Mouse (Mus musculus): ENCODE results near the gene Psma3. TPM values are rescaled to one million over a fixed set of nuclear protein-coding genes. Genes with fewer than 3 reads are reported as not detected.

The Psma3 gene
- total and polyA plus RNA-seq, 2 experiments from 2014 or later = 207 to 605 TPM

DNA sequence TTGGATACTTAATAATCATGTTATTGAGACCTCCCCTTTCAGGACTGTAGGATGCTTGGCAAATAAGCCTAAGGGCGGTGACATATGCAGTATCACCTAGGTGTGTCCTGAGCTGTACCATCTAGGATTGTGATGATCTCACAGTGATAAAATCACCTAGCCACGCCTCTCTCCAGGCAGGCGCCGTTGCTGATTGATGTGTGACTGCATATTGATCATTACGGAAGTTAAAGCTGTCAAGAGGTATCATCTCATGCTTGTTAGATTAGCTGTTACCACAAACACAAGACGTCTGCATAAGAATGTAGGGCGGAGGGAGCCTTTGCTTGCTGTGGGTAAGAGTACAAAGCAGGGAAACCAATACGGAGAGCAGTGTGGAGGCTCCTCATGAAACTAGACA, 55.8 kb downstream of the Psma3 start:
- H3K4me3 ChIP-seq (ENCODE audit: low read depth, low read length) = no peak overlapping the region
- H3K27ac ChIP-seq (ENCODE audit: low read depth, low read length) = no peak overlapping the region
- H3K36me3 ChIP-seq (ENCODE audit: insufficient read depth) = peaks cover 50% of the 10 kb centered on the region
- H3K27me3 ChIP-seq (ENCODE audit: insufficient read depth, low read length) = no peaks in the 10 kb centered on the region
- DNase-seq = no peak
- H3K4me1 ChIP-seq (ENCODE audit: insufficient read depth) = no peaks in the 10 kb centered on the region
- H3K9me3 ChIP-seq (ENCODE audit: low read length) = no peaks in the 10 kb centered on the region
- no peak for TF ChIP-seq CTCF (IDR thresholded peaks at IDR 0.05; ENCODE audit: low read depth)
- whole genome bisulfite sequencing = 91% methylated on average over 8 of the region's 8 CpGs
- H3K4me2 ChIP-seq (ENCODE audit: low read depth) = no peak overlapping the region
- no peak overlapping the region for H3K9ac ChIP-seq
- ATAC-seq = no peak

- 93% methylated on average over 5 of the region's 5 CpGs for WGBS
- ATAC-seq (no peak), DNase-seq (no peak)
- Histone ChIP-seq H3K9me3 (ENCODE audit: low read length) (no peaks in the 10 kb centered on the region), H3K27ac (ENCODE audit: low read depth, low read length) (no peak overlapping the region), H3K4me3 (ENCODE audit: low read depth, low read length) (no peak overlapping the region), H3K4me2 (ENCODE audit: low read depth) (no peak overlapping the region), H3K9ac (no peak overlapping the region), H3K27me3 (ENCODE audit: insufficient read depth, low read length) (no peaks in the 10 kb centered on the region), H3K36me3 (ENCODE audit: insufficient read depth) (peaks cover 45% of the 10 kb centered on the region), H3K4me1 (ENCODE audit: insufficient read depth) (no peaks in the 10 kb centered on the region)
- no peak for TF ChIP-seq CTCF (IDR thresholded peaks at IDR 0.05; ENCODE audit: low read depth)
Measured at GRCm38 (mm10) chr12:71030722-71031121, 56.3 kb downstream of the Psma3 start.

DNA sequence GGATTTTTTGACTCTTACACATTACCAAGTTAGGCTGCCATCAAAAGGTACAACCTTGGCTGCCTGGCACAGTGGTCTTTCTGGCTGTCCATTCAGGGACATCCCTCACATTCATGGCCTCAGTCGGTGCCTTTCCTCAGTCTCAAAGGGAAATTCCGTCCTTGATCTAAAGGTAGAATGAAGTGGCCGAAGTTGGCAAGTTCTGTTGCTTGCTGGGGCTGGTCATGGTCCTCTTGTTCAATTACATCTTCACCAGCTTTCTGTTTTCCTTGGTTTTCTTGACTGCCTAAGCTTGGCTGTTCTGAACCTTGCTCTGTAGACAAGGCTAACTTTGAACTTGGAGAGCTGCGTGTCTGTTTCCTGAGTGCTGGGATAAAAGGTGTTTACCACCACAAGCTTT, 61.4 kb downstream of the Psma3 start:
- Histone ChIP-seq H3K4me3 (ENCODE audit: low read depth, low read length) (no peak overlapping the region), H3K4me2 (ENCODE audit: low read depth) (no peak overlapping the region), H3K36me3 (ENCODE audit: insufficient read depth) (peaks cover 38% of the 10 kb centered on the region), H3K27ac (ENCODE audit: low read depth, low read length) (no peak overlapping the region), H3K27me3 (ENCODE audit: insufficient read depth, low read length) (no peaks in the 10 kb centered on the region), H3K4me1 (ENCODE audit: insufficient read depth) (no peaks in the 10 kb centered on the region), H3K9me3 (ENCODE audit: low read length) (no peaks in the 10 kb centered on the region), H3K9ac (no peak overlapping the region)
- 85% methylated on average over 4 of the region's 4 CpGs for WGBS
- DNase-seq = no peak
- no peak for TF ChIP-seq CTCF (IDR thresholded peaks at IDR 0.05; ENCODE audit: low read depth)
- ATAC-seq = no peak

DNA sequence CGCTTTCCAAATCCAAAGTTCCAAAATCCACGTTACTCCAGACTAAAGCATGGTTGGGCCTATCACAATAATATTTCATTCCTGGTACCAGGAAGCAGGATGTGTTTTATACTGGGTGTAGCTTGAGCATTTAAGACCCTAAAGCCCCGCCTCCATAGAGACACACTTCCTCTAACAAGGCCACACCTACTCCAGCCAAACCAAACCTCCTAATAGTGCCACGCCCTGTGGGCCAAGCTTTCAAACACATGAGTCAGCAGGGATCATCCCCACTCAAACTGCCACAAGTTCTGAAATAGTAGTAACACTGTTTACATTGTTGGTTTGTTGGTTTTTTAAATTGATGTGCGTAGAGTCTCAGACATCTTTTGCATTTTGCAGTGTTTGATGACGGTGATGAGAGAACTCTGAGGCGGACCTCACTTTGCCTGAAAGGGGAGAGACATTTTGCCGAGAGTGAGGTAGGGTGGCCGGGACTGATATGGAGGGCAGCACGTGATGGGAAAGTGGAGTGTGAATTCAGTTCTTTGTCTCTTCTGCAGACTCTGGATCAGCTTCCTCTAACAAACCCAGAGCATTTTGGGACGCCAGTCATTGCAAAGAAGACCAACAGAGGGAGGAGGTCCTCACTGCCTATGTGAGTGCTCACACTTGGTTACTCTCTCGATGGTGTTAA, 62.4 kb downstream of the Psma3 start:
- Histone ChIP-seq H3K4me2 (ENCODE audit: low read depth) (no peak overlapping the region), H3K9me3 (ENCODE audit: low read length) (no peaks in the 10 kb centered on the region), H3K36me3 (ENCODE audit: insufficient read depth) (peaks cover 38% of the 10 kb centered on the region), H3K4me1 (ENCODE audit: insufficient read depth) (no peaks in the 10 kb centered on the region), H3K27ac (ENCODE audit: low read depth, low read length) (no peak overlapping the region), H3K9ac (no peak overlapping the region), H3K4me3 (ENCODE audit: low read depth, low read length) (no peak overlapping the region), H3K27me3 (ENCODE audit: insufficient read depth, low read length) (no peaks in the 10 kb centered on the region)
- ATAC-seq = no peak
- no peak for TF ChIP-seq CTCF (IDR thresholded peaks at IDR 0.05; ENCODE audit: low read depth)
- DNase-seq = no peak
- WGBS = 94% methylated on average over 12 of the region's 12 CpGs

- no peak overlapping the region for H3K27ac ChIP-seq (ENCODE audit: low read depth, low read length)
- H3K4me2 ChIP-seq (ENCODE audit: low read depth) = no peak overlapping the region
- DNase-seq (no peak), ATAC-seq (no peak)
- no peaks in the 10 kb centered on the region for H3K27me3 ChIP-seq (ENCODE audit: insufficient read depth, low read length)
- H3K9ac ChIP-seq = no peak overlapping the region
- no peak for TF ChIP-seq CTCF (IDR thresholded peaks at IDR 0.05; ENCODE audit: low read depth)
- WGBS = 91% methylated on average over 7 of the region's 7 CpGs
- H3K9me3 ChIP-seq (ENCODE audit: low read length) = no peaks in the 10 kb centered on the region
- no peaks in the 10 kb centered on the region for H3K4me1 ChIP-seq (ENCODE audit: insufficient read depth)
- peaks cover 39% of the 10 kb centered on the region for H3K36me3 ChIP-seq (ENCODE audit: insufficient read depth)
- no peak overlapping the region for H3K4me3 ChIP-seq (ENCODE audit: low read depth, low read length)
Measured at GRCm38 (mm10) chr12:71040462-71040861, 66.0 kb downstream of the Psma3 start.

DNA sequence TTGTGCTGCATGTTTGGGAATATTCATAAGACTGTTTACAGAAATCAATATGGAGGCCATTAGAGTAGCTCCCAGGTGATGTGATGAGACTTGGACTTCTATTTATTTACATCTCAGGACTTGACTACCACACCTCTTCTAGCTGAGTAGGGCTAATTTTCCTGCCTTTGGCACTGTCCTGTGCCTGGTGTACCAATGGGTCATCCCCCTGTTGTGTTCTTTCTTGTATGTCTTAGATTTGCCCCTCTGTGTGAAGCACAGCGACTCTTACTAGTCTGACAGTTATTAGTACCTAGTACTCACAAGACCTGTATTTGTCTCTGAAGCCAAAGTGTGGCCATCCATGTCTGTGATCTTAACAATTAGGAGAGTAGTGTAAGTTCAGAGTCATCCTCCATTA, 68.0 kb downstream of the Psma3 start:
- no peak overlapping the region for H3K4me3 ChIP-seq (ENCODE audit: low read depth, low read length)
- no peak overlapping the region for H3K4me2 ChIP-seq (ENCODE audit: low read depth)
- no peak overlapping the region for H3K27ac ChIP-seq (ENCODE audit: low read depth, low read length)
- DNase-seq = no peak
- peaks cover 7% of the 10 kb centered on the region; the same call in 1 of the 2 replicates for H3K4me1 ChIP-seq (ENCODE audit: insufficient read depth)
- no peaks in the 10 kb centered on the region for H3K27me3 ChIP-seq (ENCODE audit: insufficient read depth, low read length)
- no peak for ATAC-seq
- H3K9ac ChIP-seq = no peak overlapping the region
- TF ChIP-seq CTCF (IDR thresholded peaks at IDR 0.05; ENCODE audit: low read depth) = no peak
- H3K36me3 ChIP-seq (ENCODE audit: insufficient read depth) = peaks cover 39% of the 10 kb centered on the region
- WGBS = 96% methylated on average over 1 of the region's 1 CpGs
- H3K9me3 ChIP-seq (ENCODE audit: low read length) = no peaks in the 10 kb centered on the region

- Histone ChIP-seq H3K9me3 (ENCODE audit: low read length) (no peaks in the 10 kb centered on the region), H3K4me3 (ENCODE audit: low read depth, low read length) (no peak overlapping the region), H3K27ac (ENCODE audit: low read depth, low read length) (no peak overlapping the region), H3K27me3 (ENCODE audit: insufficient read depth, low read length) (no peaks in the 10 kb centered on the region), H3K4me2 (ENCODE audit: low read depth) (no peak overlapping the region), H3K4me1 (ENCODE audit: insufficient read depth) (peaks cover 8% of the 10 kb centered on the region; the same call in 1 of the 2 replicates), H3K36me3 (ENCODE audit: insufficient read depth) (peaks cover 29% of the 10 kb centered on the region), H3K9ac (no peak overlapping the region)
- ATAC-seq (no peak), DNase-seq (no peak)
- no peak for TF ChIP-seq CTCF (IDR thresholded peaks at IDR 0.05; ENCODE audit: low read depth)
- 90% methylated on average over 3 of the region's 3 CpGs for WGBS
Measured at GRCm38 (mm10) chr12:71043571-71043970, 69.2 kb downstream of the Psma3 start.
